Mouse (Mus musculus) retina, adult 2 months (tissue): ENCODE results near the gene Rfx8.
A peak's percentile ranks its signal among the peaks of the same experiment; 100 is the strongest.
"Not testable (repeated sequence)": the region's sequence is repeated elsewhere in the genome, so short reads cannot be mapped to it uniquely, and the experiment has no call there.

Experiments used
- DNase-seq: peaks from one replicate; pipeline ENCODE4 v3.0.0-alpha.2; 2012; ENCODE audit warnings: low read depth, low spot score

The Rfx8 gene

DNA sequence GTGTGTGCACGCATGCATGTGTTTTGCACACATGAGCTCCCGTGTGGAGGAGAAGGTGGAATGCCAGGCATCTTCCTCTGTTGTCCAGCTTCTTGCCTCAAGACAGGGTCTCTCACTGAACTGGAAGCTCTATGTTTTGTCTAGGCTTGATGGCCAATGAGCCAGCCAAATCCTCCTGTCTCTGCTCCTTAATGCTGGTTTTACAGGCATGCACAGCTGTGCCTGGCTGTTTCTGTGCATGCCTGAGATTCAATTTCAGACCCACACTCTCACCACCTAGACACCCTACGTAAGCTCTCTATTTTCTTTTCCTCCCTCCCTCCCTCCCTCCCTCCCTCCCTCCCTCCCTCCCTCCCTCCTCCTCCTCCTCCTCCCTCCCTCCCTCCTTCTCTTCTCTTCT is 28.8 kb downstream of the Rfx8 start:
- no peak for DNase-seq

DNA sequence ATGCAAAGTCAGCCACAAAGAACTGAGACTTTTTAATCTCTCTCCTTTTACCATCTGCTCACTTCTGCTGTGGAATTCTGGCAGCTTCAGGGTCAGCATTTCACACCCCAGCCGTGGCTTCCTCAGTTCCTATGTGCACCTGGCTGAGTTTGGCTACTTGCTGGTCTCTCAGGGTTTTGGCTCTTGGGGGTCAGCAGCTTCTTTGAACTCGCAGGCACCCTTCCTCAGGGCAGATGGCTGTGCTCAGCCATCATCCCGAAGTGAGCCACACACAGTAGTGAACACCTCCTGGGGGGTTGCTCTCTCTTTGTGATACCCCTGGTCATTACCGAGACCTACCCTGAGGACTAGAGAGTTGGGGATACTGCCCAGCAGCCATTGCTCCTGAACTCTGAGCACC is 29.7 kb downstream of the Rfx8 start:
- no peak for DNase-seq

DNA sequence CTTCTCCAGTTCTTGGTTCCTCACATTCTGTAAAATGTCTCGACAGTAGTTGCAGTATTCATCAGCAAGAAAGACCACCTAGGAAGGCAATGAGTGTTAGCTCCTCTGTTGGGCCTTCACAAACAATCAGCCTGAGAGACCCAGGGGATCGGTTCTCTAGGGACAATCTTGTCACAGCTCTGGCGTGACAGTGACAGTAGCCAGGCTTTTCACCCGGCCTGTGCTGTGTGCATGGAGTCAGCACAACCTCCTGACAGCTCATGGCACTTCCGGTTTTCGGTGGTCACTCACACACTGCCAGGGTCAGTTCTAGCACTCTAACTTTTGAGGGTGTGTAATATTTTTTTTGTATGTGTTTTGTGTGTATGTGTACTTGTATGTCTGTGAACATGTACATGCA is 32.2 kb downstream of the Rfx8 start:
- DNase-seq: no peak

DNA sequence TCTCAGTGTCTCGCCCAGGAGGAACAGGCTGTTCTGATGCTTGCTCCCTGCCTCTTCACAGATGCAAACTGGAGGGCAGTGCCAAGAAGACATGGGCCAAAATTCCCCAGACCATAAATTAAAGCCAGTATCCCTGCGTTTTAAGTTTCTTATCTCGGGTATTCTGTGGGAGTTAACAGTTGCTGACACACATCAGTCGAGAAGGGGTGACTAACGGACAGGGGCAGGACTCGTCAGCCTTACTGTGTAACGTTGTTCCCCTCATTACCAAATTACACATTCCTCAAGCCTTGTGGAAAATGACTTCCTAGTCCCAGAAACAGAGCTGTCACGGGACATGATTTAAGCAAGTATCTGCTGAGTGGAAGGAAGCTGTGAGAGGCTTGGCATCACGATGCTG is 33.5 kb downstream of the Rfx8 start:
- no peak for DNase-seq

DNA sequence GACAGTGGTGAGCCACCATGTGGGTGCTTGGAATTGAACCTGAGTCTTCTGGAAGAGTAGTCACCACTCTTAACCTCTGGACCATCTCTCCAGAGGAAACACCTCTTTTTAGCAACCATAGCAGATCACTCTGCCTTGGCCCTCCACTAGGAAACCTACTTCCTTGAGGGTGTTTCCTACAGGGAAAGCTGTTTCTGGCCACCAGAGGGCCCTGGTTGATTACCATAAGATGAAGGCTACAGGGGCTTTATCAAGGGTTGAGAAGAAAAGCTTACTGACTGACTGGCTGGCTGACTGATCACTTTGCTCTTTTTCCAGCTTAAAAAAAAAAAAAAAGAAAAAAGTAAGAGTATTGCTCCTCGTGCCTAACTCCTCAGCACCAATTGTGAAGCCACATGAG is 35.0 kb downstream of the Rfx8 start:
- DNase-seq: peak; percentile 15

DNA sequence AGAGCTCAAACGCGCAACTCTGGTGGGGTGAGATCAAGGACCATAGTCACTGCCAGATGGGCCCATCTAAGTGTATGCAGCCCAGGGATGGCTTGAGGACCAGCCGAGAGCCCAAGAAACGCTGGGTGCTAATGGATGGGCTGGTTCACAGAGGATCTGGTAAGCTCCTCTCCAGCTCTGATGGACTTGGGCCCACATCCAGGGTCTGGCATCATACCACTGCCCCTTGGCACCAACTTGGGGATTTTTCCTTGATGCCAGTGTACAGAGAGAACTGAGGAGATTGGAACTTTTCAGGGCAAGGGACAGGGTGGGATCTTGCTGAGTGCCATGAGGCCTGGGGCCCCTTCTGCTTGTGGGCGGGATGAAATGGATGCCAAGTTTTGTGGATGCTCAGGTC is 39.2 kb downstream of the Rfx8 start:
- no peak for DNase-seq

DNA sequence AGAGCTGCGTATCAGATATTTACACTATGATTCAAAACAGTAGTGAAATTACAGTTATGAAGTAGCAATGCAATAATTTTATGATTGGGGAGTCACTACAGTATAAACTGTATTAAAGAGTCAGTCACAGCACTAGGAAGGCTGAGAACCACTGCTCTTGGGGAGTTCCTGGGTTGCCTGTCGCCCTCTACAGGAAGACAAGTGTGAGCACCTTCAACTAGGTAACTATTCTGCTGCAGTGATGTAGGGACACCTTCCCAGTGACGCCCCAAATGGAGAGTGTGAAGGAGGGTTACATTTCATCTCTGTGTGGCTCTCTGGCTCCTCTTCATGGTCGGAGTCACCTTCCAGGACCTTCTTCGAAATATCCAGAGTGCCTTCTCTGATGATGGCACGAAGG is 40.3 kb downstream of the Rfx8 start:
- no peak for DNase-seq

DNA sequence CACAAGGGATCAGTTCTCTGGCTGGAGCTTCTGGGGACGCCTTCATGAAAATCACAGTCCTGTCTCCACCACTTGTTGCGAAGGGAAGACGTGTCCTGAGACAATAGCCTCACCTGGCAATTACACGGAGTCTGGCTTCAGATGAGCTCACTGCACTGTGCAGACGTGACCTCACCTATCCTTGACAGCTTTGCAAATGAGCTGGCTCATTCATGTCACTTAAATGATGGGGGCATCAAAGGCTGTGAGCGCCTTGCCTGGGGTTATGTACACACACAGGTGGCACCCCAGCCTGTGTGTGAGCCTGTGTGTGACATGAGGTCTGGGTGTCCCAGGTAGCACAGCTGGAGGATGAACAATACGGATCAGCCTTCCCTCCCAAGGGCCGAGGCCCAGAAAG is 41.9 kb downstream of the Rfx8 start:
- DNase-seq: no peak

DNA sequence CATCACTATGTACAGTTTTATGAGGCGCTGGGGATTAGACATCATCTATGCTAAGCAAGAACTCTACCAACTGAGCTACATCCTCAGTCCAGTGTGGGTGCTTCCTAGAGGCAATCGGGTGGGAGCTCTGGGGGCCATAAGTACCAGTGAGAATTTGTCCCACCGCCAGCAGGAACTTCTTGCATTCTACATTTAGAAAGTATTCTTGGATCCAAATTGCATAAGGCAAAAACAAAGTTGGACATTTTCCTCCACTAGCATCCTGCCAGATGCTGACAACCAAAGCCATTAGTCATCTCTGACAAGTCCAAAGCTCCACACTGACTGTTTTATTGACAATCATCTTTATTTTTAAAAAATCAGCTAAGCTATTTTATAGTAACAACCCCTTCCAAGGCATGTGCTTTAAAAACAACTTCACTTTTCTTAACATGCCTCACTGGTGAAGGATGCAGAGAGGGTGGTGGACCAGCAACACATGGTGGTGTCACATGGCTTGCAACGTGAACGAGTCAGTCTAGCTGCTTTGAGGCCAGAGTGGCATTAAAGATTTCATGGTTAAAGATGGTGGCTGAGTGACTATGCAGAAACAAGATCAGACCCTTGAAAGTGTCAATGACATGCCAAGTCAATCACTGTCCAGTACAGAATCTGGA is 44.4 kb downstream of the Rfx8 start:
- no peak for DNase-seq

DNA sequence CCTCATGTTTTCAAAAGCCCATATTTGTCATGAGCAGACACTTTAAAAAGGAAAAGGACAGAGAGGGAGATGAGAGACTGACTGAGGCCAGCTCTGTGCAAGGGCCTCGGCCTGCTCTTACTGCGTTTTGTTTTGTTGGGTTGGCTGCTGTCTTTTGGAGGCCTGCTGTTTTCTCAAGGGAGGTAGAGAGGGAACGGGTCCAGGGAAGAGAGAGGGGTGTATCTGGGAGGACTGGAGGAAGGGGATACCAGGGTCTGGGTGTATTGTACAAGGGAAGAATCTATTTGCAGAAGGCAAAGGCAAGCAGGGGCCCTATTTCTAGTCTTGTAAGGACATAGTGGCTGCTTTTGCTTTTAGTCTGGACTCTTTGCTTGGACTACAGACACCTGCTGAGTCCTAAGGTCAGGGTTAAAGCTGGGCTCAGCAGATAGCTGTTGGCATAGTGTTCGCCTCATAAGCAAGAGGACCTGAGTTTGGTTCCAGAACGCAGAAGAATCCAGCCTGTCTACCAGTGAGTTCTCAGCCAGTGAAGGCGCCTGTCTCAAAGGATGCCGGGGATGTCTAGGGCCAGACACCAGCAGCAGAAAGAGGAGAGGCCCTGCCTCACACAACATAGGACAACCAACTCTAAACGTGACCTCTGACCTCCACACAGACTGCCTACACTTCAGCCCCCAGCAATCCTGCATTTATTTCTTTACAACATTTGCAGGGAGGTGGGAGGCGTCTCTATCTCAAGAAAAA is 48.3 kb downstream of the Rfx8 start:
- no peak for DNase-seq

DNA sequence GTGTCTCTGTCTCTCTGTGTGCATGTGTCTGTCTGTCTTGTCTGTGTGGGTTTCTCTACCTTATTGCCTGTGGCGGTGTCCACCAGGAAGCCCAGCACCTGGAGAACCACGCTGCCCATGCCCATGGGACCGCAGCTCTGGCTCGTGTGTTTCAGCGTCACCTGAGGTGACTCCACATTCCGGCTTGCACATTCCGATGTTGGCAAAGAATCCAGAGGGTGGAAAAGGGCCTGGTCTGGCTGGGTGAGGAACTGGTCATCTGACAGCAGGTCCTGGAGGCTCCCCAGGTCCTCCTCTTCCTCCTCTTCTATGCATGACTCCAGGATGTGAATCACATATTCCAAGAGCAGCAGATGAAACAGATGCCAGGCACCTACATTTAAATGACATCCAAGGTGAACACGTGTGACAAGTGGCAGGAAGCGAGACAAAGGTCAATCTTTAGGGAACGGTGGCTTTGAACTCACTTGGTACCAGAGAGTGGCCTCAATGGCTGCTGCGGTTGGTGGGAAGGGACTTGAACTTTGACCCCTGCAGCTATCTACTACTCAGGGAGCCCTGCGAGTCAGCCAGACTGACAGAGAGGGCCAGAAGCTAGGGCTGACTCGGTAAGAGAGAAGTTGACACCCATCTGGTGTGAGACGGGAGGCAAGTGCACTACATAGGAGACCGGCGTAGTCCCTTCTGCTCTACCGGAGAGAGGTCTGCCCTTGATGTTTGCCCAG is 50.4 kb downstream of the Rfx8 start:
- no peak for DNase-seq

DNA sequence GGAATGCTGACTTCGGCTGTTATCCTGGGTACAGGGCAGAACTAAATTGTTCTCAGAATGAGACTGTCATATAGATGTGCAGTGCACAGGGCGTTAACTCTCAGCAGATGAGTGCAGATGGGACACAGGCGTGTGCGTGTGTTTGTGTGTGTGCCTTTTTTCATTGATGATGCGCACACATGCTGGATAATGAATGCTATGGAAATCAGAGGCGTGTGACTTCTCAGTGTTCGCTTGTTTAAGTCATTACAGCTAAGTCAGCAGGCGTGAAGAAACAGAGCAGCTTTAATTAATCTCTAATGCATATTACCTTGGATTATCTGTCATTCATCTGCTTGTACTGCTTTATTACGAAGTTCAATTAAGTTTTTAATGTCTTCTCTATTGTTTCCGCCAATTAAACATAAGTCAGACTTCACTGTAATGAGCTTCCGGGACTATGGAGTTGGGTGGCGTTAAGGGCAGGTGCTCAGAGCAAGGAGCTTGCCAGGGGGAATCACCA is 54.0 kb downstream of the Rfx8 start:
- no peak for DNase-seq

DNA sequence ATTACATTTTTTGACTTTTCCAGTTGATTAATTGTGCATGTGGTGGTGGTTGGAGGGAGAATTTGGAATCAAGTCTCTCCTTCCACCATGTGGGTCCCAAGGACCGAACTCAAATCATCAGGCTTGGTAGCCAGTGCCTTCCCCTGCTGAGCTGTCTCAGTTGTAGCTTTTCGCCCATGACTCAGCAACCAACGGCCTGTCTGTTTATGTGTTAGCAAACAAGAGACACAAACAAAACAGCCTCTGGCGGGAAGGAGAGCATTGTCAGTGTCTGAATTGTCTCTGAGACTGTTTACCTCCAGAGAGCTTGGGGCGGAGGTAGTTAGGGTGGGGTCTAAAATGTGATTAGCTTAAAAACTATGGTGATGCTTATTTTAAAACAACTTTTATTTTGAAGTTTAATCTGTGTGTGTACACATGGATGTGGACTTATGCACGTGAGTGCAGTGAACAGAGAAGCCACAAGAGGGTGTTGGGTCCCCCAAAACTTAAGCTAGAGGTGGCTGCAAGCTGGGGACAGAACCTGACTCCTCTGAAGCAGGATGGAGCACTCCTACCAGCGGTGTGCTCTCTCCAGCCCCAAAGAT is 56.7 kb downstream of the Rfx8 start:
- DNase-seq: no peak

DNA sequence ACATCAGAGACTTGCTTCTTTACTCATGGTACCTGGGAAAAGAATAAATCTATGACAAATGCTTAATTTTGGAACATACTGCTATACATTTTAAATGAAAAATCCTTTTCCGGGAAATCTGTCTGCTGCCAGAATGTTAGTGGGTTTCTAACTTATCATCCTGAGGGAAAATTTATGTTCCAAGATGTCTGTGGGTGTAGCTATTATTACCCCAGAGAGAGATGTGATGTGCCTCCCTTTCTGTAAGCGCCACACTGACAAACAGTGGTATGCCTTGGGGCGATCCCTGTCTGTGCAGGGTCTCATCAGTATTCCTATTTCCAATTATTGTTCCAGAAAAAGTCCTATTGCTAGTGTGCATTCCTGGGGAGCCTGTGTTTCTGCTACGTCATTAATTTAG is 57.7 kb downstream of the Rfx8 start:
- no peak for DNase-seq

DNA sequence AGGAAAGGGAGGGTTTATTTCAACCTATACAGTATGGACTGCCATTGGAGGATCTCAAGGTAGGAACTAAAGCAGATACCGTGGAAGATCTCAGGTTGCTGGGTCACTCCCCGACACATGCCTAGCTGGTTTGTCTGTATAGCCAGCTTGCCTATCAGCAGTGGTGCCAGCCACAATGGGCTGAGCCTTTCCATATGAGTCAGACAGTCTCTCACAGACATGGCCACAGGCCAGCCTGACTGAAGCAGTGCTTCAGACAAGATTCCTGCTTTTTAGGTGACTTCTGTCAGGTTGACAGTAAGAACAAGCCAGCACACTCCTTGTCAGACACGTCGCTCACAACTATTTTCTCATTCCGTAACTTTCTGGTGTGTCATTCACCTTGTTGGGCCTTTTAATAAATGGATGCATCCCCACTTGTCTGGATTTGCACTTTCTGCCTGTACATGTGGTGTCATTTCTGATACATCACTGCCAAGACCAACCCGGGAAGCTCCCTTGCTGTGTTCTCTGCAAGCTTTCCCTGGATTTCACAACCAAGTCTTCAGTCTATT is 63.7 kb downstream of the Rfx8 start:
- no peak for DNase-seq

DNA sequence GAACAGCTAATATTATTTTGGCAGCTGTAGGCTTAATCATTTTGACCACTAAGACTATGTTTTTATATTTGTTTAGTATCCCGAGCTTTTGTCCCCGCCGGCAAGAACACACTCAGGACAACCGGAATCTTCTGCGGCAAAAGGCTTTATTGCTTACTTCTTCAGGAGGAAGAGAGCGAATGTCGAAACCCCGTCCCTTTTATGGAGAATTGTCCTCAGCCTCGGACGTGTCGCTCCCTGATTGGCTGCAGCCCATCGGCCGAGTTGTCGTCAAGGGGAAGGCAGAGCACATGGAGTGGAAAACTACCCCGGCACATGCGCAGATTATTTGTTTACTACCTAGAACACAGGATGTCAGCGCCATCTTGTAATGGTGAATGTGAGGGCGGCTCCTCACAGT is 65.9 kb downstream of the Rfx8 start:
- DNase-seq: not testable (repeated sequence)

DNA sequence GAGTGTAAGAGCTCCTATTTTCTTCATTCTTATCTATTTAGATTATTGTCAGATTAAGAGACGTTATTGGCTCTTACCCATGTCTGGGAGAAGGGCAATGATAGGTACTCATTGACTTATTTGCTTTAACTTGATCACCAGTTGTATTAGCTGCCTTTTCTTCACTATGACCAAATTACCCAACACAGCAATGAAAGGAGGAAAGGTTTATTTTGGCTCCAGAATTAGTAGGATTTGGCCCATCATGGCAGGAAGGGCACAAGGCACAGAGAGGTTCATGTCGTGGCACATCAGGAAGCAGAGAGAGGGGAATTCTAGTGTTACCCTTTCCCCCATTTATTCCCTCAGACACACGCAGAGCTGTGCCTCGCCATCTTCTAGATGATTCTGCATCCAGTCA is 67.8 kb downstream of the Rfx8 start:
- no peak for DNase-seq

DNA sequence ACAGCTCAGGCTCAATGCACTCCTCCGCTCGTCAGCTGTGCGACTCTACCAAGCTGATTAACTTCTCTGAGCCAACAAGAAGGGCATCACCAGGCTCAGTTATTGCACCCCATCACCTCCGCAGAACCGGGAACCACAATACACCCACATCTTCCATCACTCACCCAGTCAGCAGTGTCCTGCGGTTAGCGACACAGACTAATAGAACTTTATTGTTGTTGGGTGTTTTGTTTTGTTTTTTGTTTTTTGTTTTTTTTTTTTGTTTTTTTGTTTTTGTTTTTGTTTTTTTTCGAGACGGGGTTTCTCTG is 69.6 kb downstream of the Rfx8 start, which contains the start of gene Creg2:
Gene Creg2 (minus strand): TSS at position 234 of the 308 bp plus-strand sequence.
- no peak for DNase-seq

DNA sequence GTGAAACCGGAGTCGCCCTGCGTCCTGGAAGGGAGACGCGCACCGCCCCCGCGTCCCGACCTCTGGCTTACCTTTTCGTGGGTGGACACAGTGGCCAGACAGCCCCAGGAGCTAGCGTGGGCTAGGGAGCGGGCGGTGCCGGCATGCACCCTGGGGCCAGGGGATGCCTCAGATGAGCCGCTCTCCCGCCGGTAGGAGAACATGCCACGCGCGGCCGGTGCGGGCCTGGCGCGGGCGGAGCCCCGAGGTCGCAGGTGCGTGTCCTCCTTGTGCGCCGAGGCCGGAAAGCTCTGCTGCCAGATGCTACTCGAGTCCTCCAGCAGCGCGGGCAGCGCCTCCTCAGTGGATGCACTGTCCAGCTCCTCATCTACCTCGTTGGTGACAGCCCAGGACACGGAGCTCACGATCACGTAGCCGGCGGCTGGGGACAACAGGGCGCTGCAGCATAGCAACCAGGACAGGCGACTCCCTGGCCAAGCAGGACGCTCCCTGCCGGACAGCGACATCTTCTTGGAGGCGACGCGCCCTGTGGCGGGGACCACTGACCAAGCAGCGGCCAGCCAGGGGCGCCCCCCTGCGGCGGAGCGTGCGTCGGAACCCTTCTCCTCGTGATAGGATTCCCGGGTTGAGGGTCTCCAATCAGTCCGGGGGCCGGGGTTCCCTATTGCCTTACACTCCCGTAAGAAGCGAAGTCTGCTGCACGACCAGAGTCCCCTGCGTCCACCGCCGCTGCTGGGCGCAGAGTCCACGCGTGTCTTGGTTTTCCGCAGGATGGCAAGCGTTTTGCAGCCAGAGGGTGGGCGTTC is 70.2 kb downstream of the Rfx8 start:
- no peak for DNase-seq

DNA sequence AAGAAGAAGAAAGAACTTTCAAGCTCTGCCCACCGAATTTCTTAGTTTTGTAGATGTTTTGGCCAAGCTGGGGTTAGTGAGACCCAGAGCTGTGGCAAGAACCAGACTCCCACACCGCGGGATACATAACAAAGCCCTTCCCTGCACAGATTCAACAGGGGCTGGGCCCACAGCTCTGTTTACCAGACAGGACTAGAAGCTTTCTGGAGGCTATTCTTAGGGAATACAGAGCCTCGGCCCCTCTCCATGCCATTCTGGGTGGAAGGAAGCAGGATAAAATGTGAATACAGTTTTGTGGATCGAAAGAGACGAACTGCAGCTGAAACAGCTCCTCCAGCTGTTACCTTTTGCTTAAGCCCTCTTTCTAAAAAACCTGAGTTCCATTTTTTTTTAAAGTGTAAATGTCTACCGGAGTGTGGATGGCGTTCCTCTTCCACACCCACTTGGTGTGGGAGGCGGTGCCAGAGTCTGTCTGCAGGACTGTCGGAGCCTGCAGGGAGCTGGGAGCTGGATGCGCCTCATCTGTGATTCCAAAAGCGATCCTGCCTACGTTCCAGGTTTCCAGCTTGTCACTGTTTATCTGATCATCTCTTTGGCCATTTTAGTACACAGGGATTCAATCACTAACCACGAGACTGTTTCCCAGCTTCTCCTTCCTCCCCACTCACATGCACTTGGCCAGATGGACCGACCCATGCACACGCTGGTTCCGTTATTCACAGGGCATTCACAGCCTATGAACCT is 70.9 kb downstream of the Rfx8 start:
- DNase-seq: no peak

DNA sequence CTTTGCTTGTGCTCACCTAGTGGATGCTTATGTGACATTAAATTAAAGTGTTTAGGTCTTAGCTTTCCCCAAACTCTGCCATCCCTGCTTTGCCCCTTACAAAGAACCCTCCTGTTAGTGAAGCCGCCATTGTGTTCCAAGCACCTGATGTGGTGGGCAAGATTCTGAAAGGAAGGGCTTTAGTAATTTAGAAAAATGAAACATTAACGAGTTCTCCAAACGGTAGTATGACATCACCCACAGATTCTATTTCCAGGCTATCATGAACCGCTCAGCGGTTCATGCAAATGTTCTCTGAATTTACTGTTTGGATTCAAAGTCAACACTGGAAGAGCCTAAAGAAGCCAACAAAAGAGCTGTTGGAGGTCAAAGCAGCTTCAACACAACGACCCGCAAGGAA is 72.2 kb downstream of the Rfx8 start:
- no peak for DNase-seq
